Mouse (Mus musculus): Measurements from ENCODE around the gene Olfr70.

Olfr70 gene

GRCm38 (mm10) chr4:43711821-43712220, 11.2 kb upstream of the Olfr70 start:
- peak; percentile 58 to 69 for DNase-seq (ENCODE audit: low spot score in 2 of 2)

- no peak for DNase-seq (ENCODE audit: low spot score in 2 of 2)
These were observed 9.3 kb upstream of the Olfr70 start, which contains the start of gene Olfr71 for GRCm38 (mm10) chr4:43709869-43710268. Gene Olfr71, minus strand, starts transcription at chr4:43710255.

GRCm38 (mm10) chr4:43705991-43706390, 5.4 kb upstream of the Olfr70 start:
- DNase-seq (ENCODE audit: low spot score in 2 of 2), result no peak

- DNase-seq (ENCODE audit: low spot score in 2 of 2), result no peak
These were observed 3.2 kb upstream of the Olfr70 start for GRCm38 (mm10) chr4:43703851-43704250.

GRCm38 (mm10) chr4:43703439-43703838, 2.8 kb upstream of the Olfr70 start:
- DNase-seq (ENCODE audit: low spot score in 2 of 2), result no peak

GRCm38 (mm10) chr4:43696561-43696960, 4.0 kb downstream of the Olfr70 start:
- DNase-seq (ENCODE audit: low spot score in 2 of 2), result no peak

- no peak for DNase-seq (ENCODE audit: low spot score in 2 of 2)
These were observed 5.3 kb downstream of the Olfr70 start for GRCm38 (mm10) chr4:43695249-43695671.

- no peak for DNase-seq (ENCODE audit: low spot score in 2 of 2)
These were observed 6.0 kb downstream of the Olfr70 start for GRCm38 (mm10) chr4:43694439-43695248.

GRCm38 (mm10) chr4:43693806-43694241, 6.8 kb downstream of the Olfr70 start:
- DNase-seq (ENCODE audit: low spot score in 2 of 2), result peak; percentile 58 to 76

- DNase-seq (ENCODE audit: low spot score in 2 of 2), result no peak
These were observed 9.6 kb downstream of the Olfr70 start for GRCm38 (mm10) chr4:43691026-43691425.

- no peak for DNase-seq (ENCODE audit: low spot score in 2 of 2)
These were observed 10.6 kb downstream of the Olfr70 start for GRCm38 (mm10) chr4:43690021-43690420.

- no peak for DNase-seq (ENCODE audit: low spot score in 2 of 2)
These were observed 21.1 kb downstream of the Olfr70 start for GRCm38 (mm10) chr4:43679416-43680043.

- no peak for DNase-seq (ENCODE audit: low spot score in 2 of 2)
These were observed 22.1 kb downstream of the Olfr70 start for GRCm38 (mm10) chr4:43678541-43678940.

- DNase-seq (ENCODE audit: low spot score in 2 of 2), result no peak
These were observed 25.0 kb downstream of the Olfr70 start for GRCm38 (mm10) chr4:43675608-43676007.

GRCm38 (mm10) chr4:43674974-43675373, 25.6 kb downstream of the Olfr70 start:
- DNase-seq (ENCODE audit: low spot score in 2 of 2), result no peak

GRCm38 (mm10) chr4:43673703-43674102, 26.9 kb downstream of the Olfr70 start:
- no peak for DNase-seq (ENCODE audit: low spot score in 2 of 2)

- DNase-seq (ENCODE audit: low spot score in 2 of 2), result peak; percentile 75 to 82
These were observed 28.5 kb downstream of the Olfr70 start for GRCm38 (mm10) chr4:43672070-43672469.

GRCm38 (mm10) chr4:43669428-43669794, 31.2 kb downstream of the Olfr70 start:
- DNase-seq (ENCODE audit: low spot score in 2 of 2), result no peak

GRCm38 (mm10) chr4:43668782-43669427, 31.7 kb downstream of the Olfr70 start, which contains the start of the genes Tmem8b and Fam221b:
Gene Tmem8b, plus strand, starts transcription at chr4:43668971.
Gene Fam221b, minus strand, starts transcription at chr4:43669145.
- DNase-seq (ENCODE audit: low spot score in 2 of 2), result peak; percentile 77 to 81

- DNase-seq (ENCODE audit: low spot score in 2 of 2), result no peak
These were observed 34.2 kb downstream of the Olfr70 start for GRCm38 (mm10) chr4:43666412-43666811.

- no peak for DNase-seq (ENCODE audit: low spot score in 2 of 2)
These were observed 43.5 kb downstream of the Olfr70 start for GRCm38 (mm10) chr4:43657146-43657545.

- peak; percentile 93 to 94 for DNase-seq (ENCODE audit: low spot score in 2 of 2)
These were observed 44.1 kb downstream of the Olfr70 start, which contains the start of gene Hint2 for GRCm38 (mm10) chr4:43656339-43657109. Gene Hint2, minus strand, starts transcription at chr4:43656466.

Data from natural killer cell, adult 2 months (primary cell).